24 mouse cellular contexts compared by ENCODE assay signal in the genomic region with DNA sequence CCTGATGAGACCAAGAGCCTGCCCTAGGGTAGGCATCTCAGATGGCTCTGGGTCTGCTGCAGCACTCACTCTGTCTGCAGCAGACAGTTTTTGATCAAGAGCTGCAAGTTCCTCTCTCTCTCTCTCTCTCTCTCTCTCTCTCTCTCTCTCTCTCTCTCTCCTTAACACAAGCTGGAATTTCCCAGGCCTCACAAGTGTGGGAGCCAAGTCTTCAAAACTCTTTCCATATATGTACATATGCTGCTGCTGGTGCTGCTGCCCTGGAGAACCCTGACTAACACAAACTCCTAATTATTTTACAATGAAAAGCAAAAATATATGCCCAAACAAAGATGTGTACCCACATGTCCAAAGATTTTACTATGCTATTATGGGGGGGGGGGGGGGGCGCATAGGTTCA. TPM values are rescaled to one million over a fixed set of nuclear protein-coding genes. Genes with fewer than 3 reads are reported as not detected.
"Had no signal": no experiment of that assay in that cellular context is flagged by ENCODE, and none has a peak within 500 bp of the region (broad histone marks: within the 10 kb centered on the region; RNA-seq: fewer than 3 reads in every experiment).

No protein-coding gene starts in this region.

- H3K4me1 ChIP-seq: limb, embryonic 13.5 days; midbrain, embryonic 13.5 days; neural tube, embryonic 13.5 days; stomach, embryonic 15.5 days had no signal

- DNase-seq: kidney, adult 2 months; kidney, postnatal 25 days; layer of hippocampus, adult 9-11 months; liver; liver, postnatal 0 days; retina, postnatal 1 day; right cerebral cortex, postnatal 25 days; spleen, adult 18-20 months; thymus, adult 2 months; thymus, postnatal 14 days; thymus, postnatal 4 days had no signal

- H3K4me2 ChIP-seq: limb, embryonic 13.5 days; midbrain, embryonic 13.5 days; neural tube, embryonic 13.5 days; stomach, embryonic 15.5 days had no signal

- H3K27me3 ChIP-seq: limb, embryonic 13.5 days; midbrain, embryonic 13.5 days; neural tube, embryonic 13.5 days; stomach, embryonic 15.5 days had no signal

- H3K27ac ChIP-seq: kidney, postnatal 0 days; layer of hippocampus, adult 2 months; limb, embryonic 10.5 days; limb, embryonic 13.5 days; liver, embryonic 14.5 days; macrophage; midbrain, embryonic 13.5 days; neural tube, embryonic 13.5 days; stomach, embryonic 15.5 days had no signal

- H3K9me3 ChIP-seq: limb, embryonic 10.5 days; limb, embryonic 13.5 days; midbrain, embryonic 13.5 days; neural tube, embryonic 13.5 days; stomach, embryonic 15.5 days had no signal

- H3K4me3 ChIP-seq: layer of hippocampus, adult 2 months; limb, embryonic 10.5 days; limb, embryonic 13.5 days; midbrain, embryonic 13.5 days; myocyte; neural tube, embryonic 13.5 days; stomach, embryonic 15.5 days had no signal

- H3K36me3 ChIP-seq: limb, embryonic 10.5 days; limb, embryonic 13.5 days; midbrain, embryonic 13.5 days; neural tube, embryonic 13.5 days; stomach, embryonic 15.5 days had no signal

- ATAC-seq: liver, postnatal 0 days; midbrain, embryonic 13.5 days; midbrain, embryonic 16.5 days had no signal

- H3K9ac ChIP-seq: limb, embryonic 13.5 days; liver, embryonic 14.5 days; liver, postnatal 0 days; midbrain, embryonic 13.5 days; neural tube, embryonic 13.5 days; stomach, embryonic 15.5 days had no signal

RNA-seq across cellular contexts. Expression of gene Galnt18, which starts 26.3 kb away (rescaled TPM):
- total RNA-seq: megakaryocyte, adult 5-6 weeks; monocyte, adult 5-6 weeks had no signal
- polyA plus RNA-seq: macrophage had no signal
